Mouse (Mus musculus): Measurements from ENCODE around the gene Tmem59l. TPM values are rescaled to one million over a fixed set of nuclear protein-coding genes. Genes with fewer than 3 reads are reported as not detected.

The Tmem59l gene
- polyA plus RNA-seq, 1 experiment from 2014 or later, result 2.4 TPM

DNA sequence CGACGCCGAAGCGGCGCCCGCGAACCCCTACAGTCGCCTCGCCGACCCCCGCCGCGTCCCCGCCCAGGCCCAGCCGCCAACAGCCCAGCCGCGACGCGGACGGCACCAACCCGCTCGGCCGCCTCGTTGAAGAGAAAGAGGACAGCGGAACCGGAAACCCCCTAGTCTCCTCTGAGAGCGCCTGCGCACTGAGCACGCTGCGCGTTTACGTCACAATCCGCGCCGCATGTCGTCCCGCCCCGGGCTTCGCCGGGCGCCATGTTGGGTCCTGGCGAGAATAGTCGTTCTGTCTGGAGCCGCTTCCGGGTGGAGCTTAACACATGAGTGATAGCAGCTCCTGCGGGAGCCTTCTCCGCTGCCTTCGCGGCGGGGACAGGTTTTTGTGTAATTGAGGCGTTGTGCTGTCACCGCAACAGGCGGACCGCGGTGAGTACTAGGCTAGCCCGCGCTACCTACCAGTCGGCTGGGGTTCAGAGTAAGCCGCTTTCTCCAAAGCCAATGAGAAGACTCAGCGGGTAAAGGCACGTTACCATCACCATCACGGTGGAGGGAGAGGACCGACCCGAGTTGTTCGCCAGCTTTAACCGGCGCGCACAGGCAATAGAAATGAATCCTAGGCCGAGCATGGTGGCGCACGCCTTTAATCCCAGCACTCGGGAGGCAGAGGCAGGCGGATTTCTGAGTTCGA is 23.2 kb upstream of the Tmem59l start, which contains the start of gene Uba52:
Gene Uba52, minus strand, starts transcription at position 574 of the 688 bp plus-strand sequence.
- Histone ChIP-seq H3K27ac (ENCODE audit: low read depth, low read length) (peak within 1 kb of the TSS; percentile 92), H3K4me3 (ENCODE audit: low read depth, low read length) (peak within 1 kb of the TSS; percentile 86), H3K27me3 (replicated peaks; ENCODE audit: control insufficient read depth, insufficient read depth, low read length) (no peaks in the 10 kb centered on the region), H3K9ac (ENCODE audit: low read depth, low read length) (peak within 1 kb of the TSS; percentile 85), H3K9me3 (ENCODE audit: control insufficient read depth) (no peaks in the 10 kb centered on the region), H3K4me2 (replicated peaks; ENCODE audit: low read depth) (peak within 1 kb of the TSS; percentile 84), H3K4me1 (replicated peaks; ENCODE audit: control insufficient read depth, insufficient read depth, low read length) (no peaks in the 10 kb centered on the region; the same call in none of the 2 replicates), H3K36me3 (ENCODE audit: control insufficient read depth, insufficient read depth) (peaks cover 33% of the 10 kb centered on the region; the same call in 1 of the 2 replicates)
- 1% methylated on average over 74 of the region's 74 CpGs for whole genome bisulfite sequencing
- ATAC-seq, result peak; percentile 84
- 0 out of 2 replicates have a peak, but pooled peaks have one; percentile 4 for TF ChIP-seq CTCF (IDR thresholded peaks at IDR 0.05; ENCODE audit: low read depth)

DNA sequence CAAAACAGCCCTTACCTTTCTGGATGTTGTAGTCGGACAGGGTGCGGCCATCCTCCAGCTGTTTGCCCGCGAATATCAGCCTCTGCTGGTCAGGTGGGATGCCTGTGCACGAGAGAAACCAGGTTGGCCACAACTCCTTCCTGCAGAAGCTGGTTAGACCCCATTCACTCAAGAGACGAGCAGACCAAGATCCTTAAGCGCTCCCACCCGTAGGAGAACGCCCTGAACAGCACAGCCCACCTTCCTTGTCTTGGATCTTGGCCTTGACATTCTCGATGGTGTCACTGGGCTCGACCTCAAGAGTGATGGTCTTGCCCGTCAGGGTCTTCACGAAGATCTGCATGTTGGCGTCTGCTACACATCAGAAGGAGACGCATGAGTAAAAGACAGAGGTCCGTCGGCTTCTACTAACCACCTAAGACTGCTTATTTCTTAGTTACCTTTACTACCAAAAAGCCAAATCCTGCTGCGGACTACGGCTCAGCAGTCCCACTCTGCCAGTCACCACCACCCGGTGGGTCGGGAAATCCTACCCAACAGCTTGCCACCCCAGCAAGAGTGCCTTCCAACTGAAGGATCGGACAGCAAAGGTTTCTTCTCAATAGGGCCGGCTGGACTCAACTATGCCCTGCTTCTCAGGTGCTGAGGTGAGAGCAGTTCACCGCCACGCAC is 22.3 kb upstream of the Tmem59l start:
- no peaks in the 10 kb centered on the region for H3K27me3 ChIP-seq (replicated peaks; ENCODE audit: control insufficient read depth, insufficient read depth, low read length)
- no peak for ATAC-seq
- 6% methylated on average over 25 of the region's 25 CpGs for whole genome bisulfite sequencing
- no peaks in the 10 kb centered on the region for H3K9me3 ChIP-seq (ENCODE audit: control insufficient read depth)
- H3K4me1 ChIP-seq (replicated peaks; ENCODE audit: control insufficient read depth, insufficient read depth, low read length), result no peaks in the 10 kb centered on the region; the same call in none of the 2 replicates
- peak overlapping the region; percentile 86 for H3K4me3 ChIP-seq (ENCODE audit: low read depth, low read length)
- H3K27ac ChIP-seq (ENCODE audit: low read depth, low read length), result peak overlapping the region; percentile 92
- peaks cover 29% of the 10 kb centered on the region; the same call in 1 of the 2 replicates for H3K36me3 ChIP-seq (ENCODE audit: control insufficient read depth, insufficient read depth)
- peak overlapping the region; percentile 85 for H3K9ac ChIP-seq (ENCODE audit: low read depth, low read length)
- TF ChIP-seq CTCF (IDR thresholded peaks at IDR 0.05; ENCODE audit: low read depth), result no peak
- H3K4me2 ChIP-seq (replicated peaks; ENCODE audit: low read depth), result peak overlapping the region; percentile 84

DNA sequence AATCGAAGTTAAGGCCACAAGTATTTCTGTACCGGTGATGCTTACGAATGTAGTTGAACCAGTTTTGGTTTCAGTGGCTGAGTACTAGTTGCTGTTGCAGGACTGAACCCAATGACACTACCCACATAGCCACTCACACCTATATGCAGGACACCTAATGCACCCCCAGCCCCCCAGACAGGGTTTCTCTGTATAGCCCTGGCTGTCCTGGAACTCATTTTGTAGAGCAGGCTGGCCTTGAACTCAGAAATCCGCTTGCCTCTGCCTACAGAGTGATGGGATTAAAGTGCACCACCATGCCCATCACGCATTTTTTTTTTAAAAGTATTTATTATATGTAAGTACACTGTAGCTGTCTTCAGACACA is 19.9 kb upstream of the Tmem59l start:
- Histone ChIP-seq H3K4me3 (ENCODE audit: low read depth, low read length) (no peak overlapping the region), H3K9ac (ENCODE audit: low read depth, low read length) (no peak overlapping the region), H3K27ac (ENCODE audit: low read depth, low read length) (no peak overlapping the region), H3K27me3 (replicated peaks; ENCODE audit: control insufficient read depth, insufficient read depth, low read length) (0 out of 2 replicates have a peak, but pooled peaks cover 2% of the 10 kb centered on the region), H3K36me3 (ENCODE audit: control insufficient read depth, insufficient read depth) (peaks cover 25% of the 10 kb centered on the region; the same call in 1 of the 2 replicates), H3K4me1 (replicated peaks; ENCODE audit: control insufficient read depth, insufficient read depth, low read length) (no peaks in the 10 kb centered on the region; the same call in none of the 2 replicates), H3K9me3 (ENCODE audit: control insufficient read depth) (no peaks in the 10 kb centered on the region), H3K4me2 (replicated peaks; ENCODE audit: low read depth) (no peak overlapping the region)
- WGBS, result 53% methylated on average over 5 of the region's 5 CpGs
- no peak for TF ChIP-seq CTCF (IDR thresholded peaks at IDR 0.05; ENCODE audit: low read depth)
- ATAC-seq, result no peak

DNA sequence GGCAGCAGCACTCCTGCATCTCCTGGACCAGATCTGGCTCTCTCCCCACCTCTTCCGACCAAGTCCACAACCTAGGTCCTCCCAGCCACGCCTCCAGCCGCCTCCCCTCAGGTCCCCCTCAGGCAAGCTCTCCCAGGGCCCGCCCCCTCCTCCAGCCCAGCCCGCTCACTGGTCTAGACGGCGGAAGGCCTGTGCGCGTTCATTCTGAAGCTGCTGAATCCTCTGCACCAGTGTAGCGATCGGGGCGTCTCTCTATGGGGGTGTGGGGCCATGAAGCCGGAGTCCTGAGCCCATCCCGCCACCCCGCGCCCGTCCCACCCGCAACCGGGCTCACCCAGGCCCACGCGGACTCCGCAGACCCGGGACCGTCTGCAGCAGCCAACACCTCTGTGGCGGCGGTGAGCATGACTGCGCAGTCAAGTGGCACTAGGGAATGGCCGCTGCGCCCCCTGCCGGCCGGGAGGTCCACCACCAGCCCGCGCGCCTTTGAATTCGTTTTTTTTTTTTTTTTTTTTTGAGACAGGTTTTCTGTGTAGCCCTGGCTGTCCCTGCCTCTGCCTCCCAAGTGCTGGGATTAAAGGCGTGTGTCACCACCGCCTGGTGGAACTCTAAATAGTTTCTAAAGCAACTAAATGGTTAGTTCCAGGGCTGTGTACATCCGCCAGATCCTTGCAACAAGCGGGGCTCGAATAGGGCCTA is 19.3 kb upstream of the Tmem59l start, which contains the start of gene Rex1bd:
Gene Rex1bd, minus strand, starts transcription at position 425 of the 699 bp plus-strand sequence.
- peak; percentile 75 for ATAC-seq
- Histone ChIP-seq H3K27me3 (replicated peaks; ENCODE audit: control insufficient read depth, insufficient read depth, low read length) (peaks cover 7% of the 10 kb centered on the region; the same call in 1 of the 2 replicates), H3K27ac (ENCODE audit: low read depth, low read length) (peak within 1 kb of the TSS; percentile 81), H3K4me3 (ENCODE audit: low read depth, low read length) (peak within 1 kb of the TSS; percentile 59), H3K9ac (ENCODE audit: low read depth, low read length) (peak within 1 kb of the TSS; percentile 60), H3K4me1 (replicated peaks; ENCODE audit: control insufficient read depth, insufficient read depth, low read length) (no peaks in the 10 kb centered on the region; the same call in none of the 2 replicates), H3K36me3 (ENCODE audit: control insufficient read depth, insufficient read depth) (peaks cover 25% of the 10 kb centered on the region; the same call in 1 of the 2 replicates), H3K9me3 (ENCODE audit: control insufficient read depth) (no peaks in the 10 kb centered on the region), H3K4me2 (replicated peaks; ENCODE audit: low read depth) (peak within 1 kb of the TSS; percentile 82)
- TF ChIP-seq CTCF (IDR thresholded peaks at IDR 0.05; ENCODE audit: low read depth), result peak; percentile 93
- WGBS, result 3% methylated on average over 40 of the region's 40 CpGs

DNA sequence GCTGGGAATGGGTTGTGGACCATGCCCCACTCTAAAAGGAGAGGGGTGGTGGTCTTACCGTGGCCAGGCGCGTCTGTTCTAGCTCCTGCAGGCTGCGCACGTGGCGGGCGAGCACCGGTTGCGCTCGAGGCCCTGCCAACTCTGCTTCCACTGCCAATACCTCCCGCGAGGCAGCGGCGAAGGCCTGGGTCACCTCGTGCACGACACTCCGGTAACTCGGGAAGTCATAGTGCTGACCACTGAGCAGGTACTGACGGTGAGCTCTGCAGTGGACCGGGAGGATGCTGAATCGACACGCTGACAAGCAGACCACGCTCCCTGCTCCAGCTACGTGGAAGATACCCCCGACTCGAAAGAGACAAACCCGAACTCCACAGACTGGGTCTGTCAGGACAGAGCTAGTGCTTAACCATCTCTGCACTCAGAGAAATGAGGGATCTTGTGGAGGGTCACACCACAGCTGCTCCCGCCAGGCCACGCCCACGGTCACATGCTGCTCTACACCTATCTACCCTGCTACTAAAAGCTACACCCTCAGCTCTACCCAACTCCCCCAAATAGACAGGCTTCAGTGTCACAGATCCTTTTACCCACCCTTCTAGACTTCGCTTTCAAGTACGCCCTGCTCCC is 18.7 kb upstream of the Tmem59l start:
- Histone ChIP-seq H3K4me2 (replicated peaks; ENCODE audit: low read depth) (peak overlapping the region; percentile 82), H3K9ac (ENCODE audit: low read depth, low read length) (peak overlapping the region; percentile 60), H3K27ac (ENCODE audit: low read depth, low read length) (0 out of 2 replicates have a peak overlapping the region, but pooled peaks have one; percentile 81), H3K27me3 (replicated peaks; ENCODE audit: control insufficient read depth, insufficient read depth, low read length) (peaks cover 12% of the 10 kb centered on the region; the same call in 1 of the 2 replicates), H3K36me3 (ENCODE audit: control insufficient read depth, insufficient read depth) (peaks cover 25% of the 10 kb centered on the region; the same call in 1 of the 2 replicates), H3K4me1 (replicated peaks; ENCODE audit: control insufficient read depth, insufficient read depth, low read length) (no peaks in the 10 kb centered on the region; the same call in none of the 2 replicates), H3K9me3 (ENCODE audit: control insufficient read depth) (no peaks in the 10 kb centered on the region), H3K4me3 (ENCODE audit: low read depth, low read length) (peak overlapping the region; percentile 59)
- no peak for TF ChIP-seq CTCF (IDR thresholded peaks at IDR 0.05; ENCODE audit: low read depth)
- 35% methylated on average over 32 of the region's 32 CpGs for WGBS
- no peak for ATAC-seq
